Mouse (Mus musculus): ENCODE measurements around the gene Rapgefl1.

DNA sequence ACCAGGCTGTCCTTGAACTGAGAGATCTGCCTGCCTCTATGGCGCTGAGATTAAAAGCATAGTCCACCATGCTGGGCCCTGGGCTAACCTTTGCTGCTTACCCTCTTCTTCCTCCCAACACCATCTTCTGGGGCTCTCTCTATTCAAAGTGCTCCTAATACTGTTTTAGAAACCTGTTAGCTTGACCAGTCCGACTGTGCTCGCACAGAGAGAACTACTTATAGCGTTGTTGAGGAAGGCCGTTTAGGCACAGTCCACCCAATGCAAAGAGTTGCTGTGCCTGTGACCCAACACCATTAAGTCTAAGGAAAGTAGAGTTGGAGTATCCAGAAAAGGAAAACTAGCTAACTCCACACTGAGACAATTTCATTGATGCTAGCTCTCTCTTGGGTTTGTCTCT, 48.4 kb upstream of the Rapgefl1 start:
- TF ChIP-seq GATA1 (IDR thresholded peaks at IDR 0.05; ENCODE audit: borderline replicate concordance, low read length) (no peak), CTCF (IDR thresholded peaks at IDR 0.05; ENCODE audit: low read depth, low read length) (no peak), TAL1 (conservative IDR thresholded peaks at IDR 0.05; ENCODE audit: low read depth, low read length) (no peak)

Data from G1E (cell line).